Mouse (Mus musculus) urinary bladder, postnatal 14 days (tissue): Measurements from ENCODE around the gene Ptpra.

Experiments
- DNase-seq: peaks from one replicate; pipeline ENCODE4 v3.0.0; 2021; ENCODE audit warnings: low spot score

Ptpra gene

DNA sequence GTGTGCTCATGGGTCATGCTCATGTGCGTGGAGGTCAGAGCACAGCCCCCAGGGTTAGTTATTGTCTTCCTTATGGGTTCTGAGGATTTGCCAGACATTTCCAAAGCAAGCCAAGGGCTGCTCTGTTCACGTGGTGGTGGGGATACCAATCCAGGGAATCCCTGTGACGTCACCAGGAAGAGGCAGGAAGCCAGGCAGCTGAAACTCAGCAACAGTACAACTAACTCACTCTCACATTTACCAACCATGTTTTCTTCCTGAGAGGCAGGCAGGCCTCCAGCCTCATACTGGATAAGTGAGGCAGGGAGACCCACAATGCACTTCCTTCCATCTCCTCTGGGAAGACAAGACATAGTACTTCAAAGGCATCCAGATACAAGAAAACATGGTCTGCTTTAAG, 148.3 kb downstream of the Ptpra start:
- no peak for DNase-seq

DNA sequence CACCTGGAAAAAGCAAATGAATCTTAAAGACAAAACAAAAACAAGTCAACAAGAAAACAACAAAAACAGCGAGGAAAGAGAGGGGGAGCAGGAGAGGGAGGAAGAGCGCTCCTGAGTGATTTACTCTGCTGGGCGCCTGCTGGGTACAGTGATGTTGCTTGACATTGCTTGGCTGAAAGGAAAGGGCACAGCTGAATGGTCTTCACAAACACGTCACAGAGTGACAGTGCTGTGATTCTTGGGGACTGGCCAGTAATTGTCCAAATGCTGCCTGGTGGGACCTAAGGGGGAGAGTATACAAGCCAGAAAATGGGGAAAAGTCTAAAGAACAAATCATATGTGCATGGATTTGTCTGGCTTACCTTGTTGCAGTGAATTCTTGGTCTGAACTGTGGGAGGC, 152.1 kb downstream of the Ptpra start:
- no peak for DNase-seq
